Mouse (Mus musculus): ENCODE results near the gene Hrasls.

Gene Hrasls

GRCm38 (mm10) chr16:29209605-29210411 lies at the start of gene Hrasls:
Gene Hrasls (plus strand): TSS chr16:29209695.
- DNase-seq (ENCODE audit: low spot score in 2 of 2), result peak; percentile 46 to 57

- DNase-seq (ENCODE audit: low spot score in 2 of 2), result peak; percentile 19 to 22
These were observed 47.2 kb upstream of the Hrasls start for GRCm38 (mm10) chr16:29162271-29162670.

- no peak for DNase-seq (ENCODE audit: low spot score in 2 of 2)
These were observed 42.4 kb upstream of the Hrasls start for GRCm38 (mm10) chr16:29167051-29167450.

GRCm38 (mm10) chr16:29171741-29172140 lies 37.8 kb upstream of the Hrasls start:
- DNase-seq (ENCODE audit: low spot score in 2 of 2), result no peak

- no peak for DNase-seq (ENCODE audit: low spot score in 2 of 2)
These were observed 36.3 kb upstream of the Hrasls start for GRCm38 (mm10) chr16:29173201-29173600.

- no peak for DNase-seq (ENCODE audit: low spot score in 2 of 2)
These were observed 34.6 kb upstream of the Hrasls start for GRCm38 (mm10) chr16:29174831-29175350.

GRCm38 (mm10) chr16:29192911-29193310 lies 16.6 kb upstream of the Hrasls start:
- no peak for DNase-seq (ENCODE audit: low spot score in 2 of 2)

GRCm38 (mm10) chr16:29193981-29194380 lies 15.5 kb upstream of the Hrasls start:
- DNase-seq (ENCODE audit: low spot score in 2 of 2), result no peak

GRCm38 (mm10) chr16:29195156-29195555 lies 14.3 kb upstream of the Hrasls start:
- no peak for DNase-seq (ENCODE audit: low spot score in 2 of 2)

GRCm38 (mm10) chr16:29198461-29198860 lies 11.0 kb upstream of the Hrasls start:
- DNase-seq (ENCODE audit: low spot score in 2 of 2), result peak; percentile 22 to 48

- DNase-seq (ENCODE audit: low spot score in 2 of 2), result no peak
These were observed 8.3 kb upstream of the Hrasls start for GRCm38 (mm10) chr16:29201146-29201545.

- peak; percentile 61 to 65 for DNase-seq (ENCODE audit: low spot score in 2 of 2)
These were observed 4.6 kb upstream of the Hrasls start for GRCm38 (mm10) chr16:29204875-29205274.

- no peak for DNase-seq (ENCODE audit: low spot score in 2 of 2)
These were observed 3.9 kb upstream of the Hrasls start for GRCm38 (mm10) chr16:29205581-29205980.

- DNase-seq (ENCODE audit: low spot score in 2 of 2), result no peak
These were observed 654 bp upstream of the Hrasls start for GRCm38 (mm10) chr16:29208841-29209240.

GRCm38 (mm10) chr16:29216395-29217295 lies 7.2 kb downstream of the Hrasls start:
- DNase-seq (ENCODE audit: low spot score in 2 of 2), result peak; percentile 70 to 77

GRCm38 (mm10) chr16:29235951-29236350 lies 26.5 kb downstream of the Hrasls start:
- DNase-seq (ENCODE audit: low spot score in 2 of 2), result no peak

GRCm38 (mm10) chr16:29254325-29254724 lies 44.8 kb downstream of the Hrasls start:
- DNase-seq (ENCODE audit: low spot score in 2 of 2), result no peak

Measured in right cerebral cortex, adult 2 months (tissue).